ENCODE assay signal across 8 mouse cellular contexts in the genomic region with DNA sequence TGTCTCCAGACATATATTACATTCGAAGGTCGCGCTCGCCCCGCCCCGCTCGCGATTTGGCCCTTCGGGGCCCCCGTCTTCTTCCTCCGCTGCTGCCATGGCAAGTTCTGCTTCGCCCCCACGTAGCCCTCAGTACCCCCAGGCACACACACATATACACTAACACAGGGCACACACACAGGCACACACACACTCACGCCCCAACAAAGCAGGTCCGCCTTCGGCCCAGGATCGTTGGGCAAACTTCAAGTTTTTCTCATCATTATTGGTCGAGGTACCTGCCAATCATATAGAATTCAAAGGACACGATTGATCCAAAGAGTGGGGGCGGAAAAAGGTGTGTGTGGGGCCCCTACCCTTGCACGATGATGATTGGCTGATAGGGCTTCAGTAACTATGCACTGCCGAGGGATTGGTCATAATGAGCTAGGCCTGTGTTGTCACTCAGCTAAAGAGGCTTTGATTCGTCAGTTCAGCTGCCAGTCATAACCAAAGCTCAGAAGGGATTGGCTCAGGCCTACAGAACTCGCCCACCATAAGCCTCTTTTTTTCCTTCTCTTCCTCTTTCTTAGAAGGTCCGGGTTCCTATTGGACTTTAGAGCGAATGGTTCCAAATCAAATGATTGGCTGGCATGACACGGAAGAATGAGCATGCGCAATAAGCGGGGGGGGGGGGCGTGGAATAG. TPM values are rescaled to one million over a fixed set of nuclear protein-coding genes. Genes with fewer than 3 reads are reported as not detected.
A peak's percentile ranks its signal among the peaks of the same experiment; 100 is the strongest.
DNase-seq lines count a peak whose midpoint lies in the region; ATAC-seq and TF ChIP-seq lines count a peak whose summit lies in the region.

A gene (minus strand): TSS at position 316 of the 686 bp plus-strand sequence.

- H3K9me3 ChIP-seq in ES-Bruce4 (replicated peaks; ENCODE audit: control insufficient read depth, insufficient read depth, low read length, poor library complexity, severe bottlenecking) = no peaks in the 10 kb centered on the region
- no peaks in the 10 kb centered on the region for H3K9me3 ChIP-seq in forebrain, embryonic 13.5 days (replicated peaks)
- no peaks in the 10 kb centered on the region for H3K9me3 ChIP-seq in liver, postnatal 0 days (ENCODE audit: low read length)
- no peaks in the 10 kb centered on the region for H3K9me3 ChIP-seq in neural tube, embryonic 14.5 days (ENCODE audit: control insufficient read depth, low read length)

- TF ChIP-seq CTCF in ES-Bruce4 (IDR thresholded peaks at IDR 0.05; ENCODE audit: low read depth, low read length) = no peak
- no peak for TF ChIP-seq CTCF in liver, postnatal 0 days (IDR thresholded peaks at IDR 0.05; ENCODE audit: low read depth)

- peak; percentile 91 for ATAC-seq in cerebellum, adult (ENCODE audit: insufficient number of reproducible peaks, low FRiP score, low TSS enrichment)
- peak; percentile 97 for ATAC-seq in forebrain, embryonic 13.5 days
- ATAC-seq in liver, postnatal 0 days = peak; percentile 88
- ATAC-seq in neural tube, embryonic 14.5 days (ENCODE audit: low read depth) = peak; percentile 94

- peaks cover 3% of the 10 kb centered on the region for H3K4me1 ChIP-seq in ES-Bruce4 (ENCODE audit: control insufficient read depth, insufficient read depth, low read length)
- H3K4me1 ChIP-seq in forebrain, embryonic 13.5 days = peaks cover 45% of the 10 kb centered on the region
- H3K4me1 ChIP-seq in liver, postnatal 0 days (ENCODE audit: insufficient read depth) = peaks cover 52% of the 10 kb centered on the region
- peaks cover 19% of the 10 kb centered on the region for H3K4me1 ChIP-seq in neural tube, embryonic 14.5 days (ENCODE audit: control insufficient read depth, insufficient read depth, low read length)

- H3K4me2 ChIP-seq in forebrain, embryonic 13.5 days = peak within 1 kb of the TSS; percentile 99
- H3K4me2 ChIP-seq in liver, postnatal 0 days (ENCODE audit: low read depth, low read length) = peak within 1 kb of the TSS; percentile 97
- H3K4me2 ChIP-seq in neural tube, embryonic 14.5 days (ENCODE audit: low read depth, low read length) = peak within 1 kb of the TSS; percentile 97

- TF ChIP-seq EP300 in ES-Bruce4 (IDR thresholded peaks at IDR 0.05; ENCODE audit: insufficient read depth, low read depth, low read length) = no peak
- peak; percentile 89 for TF ChIP-seq EP300 in liver, postnatal 0 days (IDR thresholded peaks at IDR 0.05; ENCODE audit: low read depth)

- H3K27ac ChIP-seq in ES-Bruce4 (ENCODE audit: insufficient read depth, low read length) = peak within 1 kb of the TSS; percentile 12
- H3K27ac ChIP-seq in forebrain, embryonic 13.5 days = peak within 1 kb of the TSS; percentile 91
- H3K27ac ChIP-seq in liver, postnatal 0 days (ENCODE audit: low read depth) = peak within 1 kb of the TSS; percentile 96
- H3K27ac ChIP-seq in neural tube, embryonic 14.5 days (ENCODE audit: low read depth, low read length) = peak within 1 kb of the TSS; percentile 86

- intact Hi-C loops in heart, postnatal 10 days (cut with DNase I) = loop anchor here (10.0 kb wide), 1 partner anchor 479 kb away; a partner anchor contains a TSS

- TF ChIP-seq POLR2A in ES-Bruce4 (IDR thresholded peaks at IDR 0.05; ENCODE audit: insufficient read depth, low read length) = no peak

- 0 out of 2 replicates have a peak, but pooled peaks cover 4% of the 10 kb centered on the region for H3K36me3 ChIP-seq in ES-Bruce4 (ENCODE audit: control insufficient read depth, insufficient read depth, low read length, poor library complexity, severe bottlenecking)
- peaks cover 26% of the 10 kb centered on the region for H3K36me3 ChIP-seq in forebrain, embryonic 13.5 days (ENCODE audit: poor library complexity, severe bottlenecking)
- peaks cover 15% of the 10 kb centered on the region for H3K36me3 ChIP-seq in liver, postnatal 0 days (replicated peaks; ENCODE audit: insufficient read depth, low read length)
- peaks cover 8% of the 10 kb centered on the region; the same call in 1 of the 2 replicates for H3K36me3 ChIP-seq in neural tube, embryonic 14.5 days (ENCODE audit: control insufficient read depth, insufficient read depth, low read length)

- H3K4me3 ChIP-seq in ES-Bruce4 (ENCODE audit: low read depth, low read length) = peak within 1 kb of the TSS; percentile 99
- peak within 1 kb of the TSS; percentile 93 for H3K4me3 ChIP-seq in forebrain, embryonic 13.5 days
- H3K4me3 ChIP-seq in liver, postnatal 0 days (ENCODE audit: low read depth, low read length) = peak within 1 kb of the TSS; percentile 77
- H3K4me3 ChIP-seq in neural tube, embryonic 14.5 days (ENCODE audit: low read depth, low read length) = peak within 1 kb of the TSS; percentile 90

- DNase-seq in heart, postnatal 10 days = peak; percentile 99 to 100
- DNase-seq in large intestine, adult 2 months (ENCODE audit: low read depth, low spot score) = peak; percentile 100
- DNase-seq in liver, postnatal 0 days = peak; percentile 85
- peak; percentile 98 for DNase-seq in testis, postnatal 10 days (ENCODE audit: low spot score)

- peak within 1 kb of the TSS; percentile 81 for H3K9ac ChIP-seq in ES-Bruce4 (ENCODE audit: low read depth, poor library complexity, severe bottlenecking)
- peak within 1 kb of the TSS; percentile 96 for H3K9ac ChIP-seq in forebrain, embryonic 13.5 days
- peak within 1 kb of the TSS; percentile 86 for H3K9ac ChIP-seq in liver, postnatal 0 days (replicated peaks)
- peak within 1 kb of the TSS; percentile 96 for H3K9ac ChIP-seq in neural tube, embryonic 14.5 days (replicated peaks; ENCODE audit: low read depth, low read length)

- WGBS in forebrain, embryonic 13.5 days = under 1% methylated on average over 30 of the region's 30 CpGs
- WGBS in large intestine, adult 2 months = under 1% methylated on average over 30 of the region's 30 CpGs
- WGBS in liver, postnatal 0 days (ENCODE audit: insufficient replicate concordance) = under 1% methylated on average over 28 of the region's 30 CpGs
- WGBS in neural tube, embryonic 14.5 days = under 1% methylated on average over 28 of the region's 30 CpGs

- H3K27me3 ChIP-seq in ES-Bruce4 (ENCODE audit: control insufficient read depth, insufficient read depth, low read length, poor library complexity, severe bottlenecking) = no peaks in the 10 kb centered on the region
- H3K27me3 ChIP-seq in forebrain, embryonic 13.5 days = no peaks in the 10 kb centered on the region
- H3K27me3 ChIP-seq in liver, postnatal 0 days (ENCODE audit: insufficient read depth, low read length) = no peaks in the 10 kb centered on the region
- no peaks in the 10 kb centered on the region for H3K27me3 ChIP-seq in neural tube, embryonic 14.5 days (ENCODE audit: control insufficient read depth, insufficient read depth, low read length)

RNA-seq across cellular contexts. Expression of the gene that starts here (rescaled TPM):
- 74.3 and 75.9 TPM in 2 replicates for polyA plus RNA-seq in ES-Bruce4 (2011; ENCODE audit: insufficient read depth, insufficient read length, low read depth, missing spikeins)
- polyA plus RNA-seq in forebrain, embryonic 13.5 days (2015; fragmentation: Nextera tagmentation; extraction: Ambion mirVana) = 302 TPM in 2 replicates
- 10 to 100 TPM; 37.0 to 39.2 TPM for total RNA-seq in heart, postnatal 10 days (2021)
- 171 and 173 TPM in 2 replicates for polyA plus RNA-seq in large intestine, adult 2 months (2012; rRNA removed)
- 78.4 and 80.0 TPM in 2 replicates for polyA plus RNA-seq in liver, postnatal 0 days (2015; fragmentation: Nextera tagmentation; extraction: Ambion mirVana)
- polyA plus RNA-seq in neural tube, embryonic 14.5 days (2014; fragmentation: Nextera tagmentation; extraction: Ambion mirVana) = 213 and 221 TPM in 2 replicates

Comparison
In these comparisons a context has a peak if more than half of its experiments do, and no peak if none do; other contexts are left out.
1. Peak in every context shown above with its lines: DNase-seq, ATAC-seq, H3K4me3 ChIP-seq and H3K27ac ChIP-seq.
2. H3K27ac ChIP-seq: peak in every context shown above with its lines; median percentile 96 in liver, postnatal 0 days; 91 in forebrain, embryonic 13.5 days; 86 in neural tube, embryonic 14.5 days; 12 in ES-Bruce4.